Mouse (Mus musculus) megakaryocyte, embryonic 14.5 days (primary cell): ENCODE measurements around the gene Gpa33. TPM values are rescaled to one million over a fixed set of nuclear protein-coding genes. Genes with fewer than 3 reads are reported as not detected.

Source experiments
- H3K27me3 ChIP-seq: replicated peaks from 2 replicates; pipeline ENCODE3; 2012; ENCODE audit warnings: inconsistent platforms
- H3K36me3 ChIP-seq: replicated peaks from 2 replicates; pipeline ENCODE3; 2012; ENCODE audit warnings: low read length, inconsistent platforms, mixed read lengths
- H3K4me1 ChIP-seq: 2 replicates; pipeline ENCODE4 v1.6.1; 2012; ENCODE audit warnings: inconsistent platforms
- H3K4me3 ChIP-seq: replicated peaks from 2 replicates; pipeline ENCODE3; 2012; ENCODE audit warnings: moderate library complexity, mild to moderate bottlenecking, inconsistent platforms
- H3K9me3 ChIP-seq: 2 replicates; pipeline ENCODE4 v1.6.1; 2012; ENCODE audit warnings: inconsistent platforms
- FLI1 ChIP-seq: IDR thresholded peaks from 2 replicates; pipeline ENCODE4 v1.6.1; 2012; ENCODE audit warnings: low read length, inconsistent platforms, mixed read lengths
- GATA1 ChIP-seq: IDR thresholded peaks from 3 replicates; pipeline ENCODE4 v1.6.1; 2012; ENCODE audit warnings: mixed read lengths, low read length, inconsistent platforms, borderline replicate concordance
- polyA plus RNA-seq: library from polyadenylated mRNA; stranded (reverse); fragments of >175 nt; gene quantifications from 2 replicates; pipeline ENCODE4 v1.2.3, GENCODE M21; 2012; ENCODE audit warnings: low replicate concordance; ENCODE audit not compliant: insufficient read depth

The Gpa33 gene
- polyA plus RNA-seq, 1 experiment, result not detected

- TF ChIP-seq FLI1 (no peak), GATA1 (no peak)
- Histone ChIP-seq H3K36me3 (no peaks in the 10 kb centered on the region), H3K4me3 (no peak overlapping the region), H3K27me3 (peaks cover 8% of the 10 kb centered on the region), H3K4me1 (peaks cover 31% of the 10 kb centered on the region), H3K9me3 (peaks cover 5% of the 10 kb centered on the region)
These were observed 16.6 kb downstream of the Gpa33 start for GRCm38 (mm10) chr1:166146626-166147025.

GRCm38 (mm10) chr1:166147657-166148056 lies 17.6 kb downstream of the Gpa33 start:
- Histone ChIP-seq H3K27me3 (peaks cover 8% of the 10 kb centered on the region), H3K9me3 (peaks cover 5% of the 10 kb centered on the region), H3K36me3 (no peaks in the 10 kb centered on the region), H3K4me1 (peaks cover 36% of the 10 kb centered on the region), H3K4me3 (no peak overlapping the region)
- TF ChIP-seq FLI1 (no peak), GATA1 (no peak)

DNA sequence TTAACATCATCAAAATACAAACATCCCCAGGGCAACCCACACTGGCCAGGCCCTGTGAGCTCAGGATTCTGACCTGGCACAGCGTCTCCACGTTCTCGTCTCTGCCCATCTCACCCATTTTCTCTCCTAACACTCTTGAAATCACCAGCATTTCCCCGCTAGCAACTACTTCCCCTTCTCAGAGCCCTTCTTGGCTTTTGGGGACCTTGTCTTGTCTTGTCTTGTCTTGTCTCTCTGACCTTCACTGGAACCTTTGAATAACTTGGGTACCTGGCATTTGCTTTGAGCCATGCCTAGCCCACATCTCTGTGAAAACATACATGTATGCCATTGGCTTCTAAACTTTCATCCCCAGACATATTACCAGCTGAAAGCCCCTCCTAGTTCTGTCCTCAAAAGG lies 19.4 kb downstream of the Gpa33 start:
- H3K27me3 ChIP-seq, result peaks cover 8% of the 10 kb centered on the region
- H3K36me3 ChIP-seq, result no peaks in the 10 kb centered on the region
- TF ChIP-seq GATA1 (no peak), FLI1 (no peak)
- H3K9me3 ChIP-seq, result no peaks in the 10 kb centered on the region; the same call in 1 of the 2 replicates
- H3K4me1 ChIP-seq, result peaks cover 53% of the 10 kb centered on the region
- H3K4me3 ChIP-seq, result no peak overlapping the region

- Histone ChIP-seq H3K36me3 (no peaks in the 10 kb centered on the region), H3K4me3 (no peak overlapping the region), H3K27me3 (peaks cover 14% of the 10 kb centered on the region), H3K9me3 (peaks cover 1% of the 10 kb centered on the region; the same call in 1 of the 2 replicates), H3K4me1 (peaks cover 56% of the 10 kb centered on the region)
- TF ChIP-seq GATA1 (no peak), FLI1 (no peak)
These were observed 20.0 kb downstream of the Gpa33 start for GRCm38 (mm10) chr1:166150035-166150434.

GRCm38 (mm10) chr1:166151341-166151740 lies 21.3 kb downstream of the Gpa33 start:
- no peak for TF ChIP-seq GATA1
- TF ChIP-seq FLI1, result no peak
- H3K36me3 ChIP-seq, result no peaks in the 10 kb centered on the region
- peaks cover 19% of the 10 kb centered on the region for H3K27me3 ChIP-seq
- H3K4me1 ChIP-seq, result peaks cover 56% of the 10 kb centered on the region
- peaks cover 8% of the 10 kb centered on the region; the same call in 1 of the 2 replicates for H3K9me3 ChIP-seq
- no peak overlapping the region for H3K4me3 ChIP-seq

DNA sequence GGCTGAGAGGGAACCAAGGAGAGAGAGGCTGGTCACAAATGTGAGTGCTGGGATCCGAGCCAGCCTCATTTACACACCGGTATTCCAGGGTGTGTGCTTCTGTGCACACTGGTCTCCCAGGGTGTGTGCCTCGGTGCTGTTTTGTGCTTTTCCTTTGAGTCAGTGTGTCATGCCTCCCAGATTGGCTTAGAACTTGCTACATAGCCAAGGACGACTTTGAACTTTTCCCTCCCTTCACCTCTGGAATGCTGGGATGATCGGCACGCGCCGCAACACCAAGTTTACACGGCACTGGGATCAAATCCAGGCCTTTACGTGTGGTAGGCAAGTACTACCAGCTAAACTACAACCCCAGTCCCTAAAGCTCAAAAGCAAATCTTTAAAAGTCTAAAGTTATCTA lies 22.0 kb downstream of the Gpa33 start:
- no peaks in the 10 kb centered on the region for H3K36me3 ChIP-seq
- TF ChIP-seq GATA1, result no peak
- TF ChIP-seq FLI1, result no peak
- H3K9me3 ChIP-seq, result peaks cover 8% of the 10 kb centered on the region; the same call in 1 of the 2 replicates
- no peak overlapping the region for H3K4me3 ChIP-seq
- peaks cover 56% of the 10 kb centered on the region for H3K4me1 ChIP-seq
- H3K27me3 ChIP-seq, result peaks cover 17% of the 10 kb centered on the region

GRCm38 (mm10) chr1:166153351-166154120 lies 23.5 kb downstream of the Gpa33 start:
- Histone ChIP-seq H3K4me3 (peak overlapping the region; percentile 80), H3K36me3 (no peaks in the 10 kb centered on the region), H3K27me3 (peaks cover 25% of the 10 kb centered on the region), H3K4me1 (peaks cover 52% of the 10 kb centered on the region), H3K9me3 (peaks cover 8% of the 10 kb centered on the region; the same call in 1 of the 2 replicates)
- TF ChIP-seq FLI1 (no peak), GATA1 (no peak)

- no peaks in the 10 kb centered on the region for H3K36me3 ChIP-seq
- peaks cover 45% of the 10 kb centered on the region for H3K4me1 ChIP-seq
- H3K9me3 ChIP-seq, result peaks cover 8% of the 10 kb centered on the region; the same call in 1 of the 2 replicates
- peak overlapping the region; percentile 71 for H3K4me3 ChIP-seq
- TF ChIP-seq FLI1, result no peak
- TF ChIP-seq GATA1, result no peak
- H3K27me3 ChIP-seq, result peaks cover 31% of the 10 kb centered on the region
These were observed 24.4 kb downstream of the Gpa33 start for GRCm38 (mm10) chr1:166154162-166155112.

- TF ChIP-seq FLI1, result no peak
- no peak for TF ChIP-seq GATA1
- Histone ChIP-seq H3K36me3 (no peaks in the 10 kb centered on the region), H3K4me1 (peaks cover 38% of the 10 kb centered on the region), H3K27me3 (peaks cover 35% of the 10 kb centered on the region), H3K4me3 (no peak overlapping the region), H3K9me3 (peaks cover 8% of the 10 kb centered on the region; the same call in 1 of the 2 replicates)
These were observed 25.1 kb downstream of the Gpa33 start for GRCm38 (mm10) chr1:166155113-166155494.

- no peaks in the 10 kb centered on the region for H3K36me3 ChIP-seq
- no peak overlapping the region for H3K4me3 ChIP-seq
- peaks cover 8% of the 10 kb centered on the region; the same call in 1 of the 2 replicates for H3K9me3 ChIP-seq
- H3K27me3 ChIP-seq, result peaks cover 44% of the 10 kb centered on the region
- peaks cover 26% of the 10 kb centered on the region for H3K4me1 ChIP-seq
- TF ChIP-seq GATA1, result no peak
- no peak for TF ChIP-seq FLI1
These were observed 27.7 kb downstream of the Gpa33 start for GRCm38 (mm10) chr1:166157712-166158111.
